Mouse (Mus musculus): ENCODE results near the gene Pygo1.

Gene Pygo1

DNA sequence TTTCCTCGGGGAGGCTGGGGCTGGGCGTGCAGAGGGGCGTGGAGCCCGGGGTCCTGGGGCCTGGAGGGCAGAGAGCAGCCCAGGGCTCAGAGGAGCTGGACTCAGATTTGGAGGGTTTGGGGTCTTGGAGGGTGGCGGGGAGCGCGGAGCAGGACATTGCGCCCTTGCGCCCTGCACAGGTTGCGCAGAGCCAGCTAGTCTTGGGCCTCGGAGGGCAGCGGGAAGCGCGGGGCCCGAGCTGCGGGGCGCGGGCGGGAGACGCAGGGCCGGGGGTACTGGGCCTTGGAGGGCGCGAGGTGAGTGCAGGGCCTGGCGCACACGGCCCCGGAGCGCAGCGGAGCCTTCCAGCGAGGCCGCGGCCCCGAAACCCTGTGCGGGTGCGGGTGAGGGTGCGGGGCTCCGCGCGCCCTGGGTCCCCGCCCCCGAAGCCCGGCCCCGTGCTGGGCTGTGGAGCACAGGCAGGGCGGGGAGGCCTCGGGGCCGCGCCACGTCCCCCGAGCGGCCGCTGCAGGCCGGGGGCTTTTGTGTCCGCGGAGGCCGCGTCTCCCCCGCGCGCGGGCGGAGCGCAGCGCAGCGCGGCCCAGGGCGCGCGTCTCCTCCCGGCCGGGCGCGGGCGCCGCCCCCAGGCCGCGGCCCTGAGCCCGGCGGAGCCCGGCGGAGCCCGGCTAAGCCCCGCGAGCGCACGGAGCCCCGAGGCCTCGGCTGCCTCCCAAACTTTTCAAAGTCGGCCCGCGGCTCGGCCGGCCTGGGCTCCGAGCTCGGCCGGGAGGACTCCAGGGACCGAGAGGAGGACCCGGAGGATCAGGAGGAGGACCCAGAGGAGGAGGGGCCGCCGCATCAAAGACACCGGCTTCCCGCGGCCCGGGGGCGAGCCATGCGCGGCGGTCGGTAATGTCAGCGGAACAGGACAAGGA lies at the start of gene Pygo1:
TSS of gene Pygo1 (plus strand) at position 625 of the 914 bp plus-strand sequence.
- in situ Hi-C loops (cut with MboI; ENCODE audit: unreplicated experiment in 2 of 2), result loop anchor here in 1 of 2 experiments (25.0 kb wide), 2 partner anchors 1062 to 1113 kb away; no protein-coding TSS in a partner anchor

DNA sequence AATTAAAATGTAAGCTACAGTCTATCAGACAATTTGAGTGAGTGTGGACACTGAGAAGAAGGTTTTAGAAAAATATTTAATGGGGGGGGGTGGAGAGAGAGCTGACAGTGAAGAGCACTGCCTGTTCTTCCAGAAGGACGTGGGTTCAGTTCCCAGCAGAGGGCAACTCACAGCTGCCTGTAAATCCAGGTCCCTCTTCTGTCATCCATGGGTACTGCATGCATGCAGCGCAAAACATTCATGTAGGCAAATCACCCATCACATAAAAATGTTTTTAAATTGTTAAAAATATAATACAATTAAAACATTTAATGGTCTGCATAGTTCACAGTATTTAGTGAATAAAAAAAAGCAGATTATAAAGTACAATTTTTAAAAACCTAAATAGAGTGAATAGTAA lies 49.6 kb upstream of the Pygo1 start:
- in situ Hi-C loops (cut with MboI; ENCODE audit: unreplicated experiment in 2 of 2), result loop anchor here in 1 of 2 experiments (5.0 to 25.0 kb wide), 2 partner anchors 109 to 414 kb away; no protein-coding TSS in a partner anchor

DNA sequence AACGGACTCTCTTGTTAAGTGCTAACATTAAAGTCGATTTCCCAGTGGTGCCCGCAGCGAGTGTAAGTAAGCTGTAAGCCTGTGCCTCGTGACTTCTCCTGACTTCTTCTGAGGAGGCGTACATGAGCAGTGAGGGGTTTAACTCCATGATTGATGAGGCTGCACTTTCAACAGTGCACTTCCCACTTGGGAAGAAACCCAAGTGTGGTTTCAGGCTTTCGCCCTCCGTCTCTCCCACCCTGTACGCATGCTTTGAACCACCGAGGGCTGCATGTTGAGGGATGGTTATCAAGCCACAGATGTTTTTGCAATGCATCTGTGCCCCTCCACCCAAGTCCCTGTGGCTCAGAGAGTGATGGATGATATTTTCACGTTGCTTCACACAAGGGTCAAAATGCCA lies 47.5 kb upstream of the Pygo1 start:
- in situ Hi-C loops (cut with MboI; ENCODE audit: unreplicated experiment in 2 of 2), result loop anchor here in 1 of 2 experiments (5.0 to 25.0 kb wide), 2 partner anchors 111 to 416 kb away; no protein-coding TSS in a partner anchor

DNA sequence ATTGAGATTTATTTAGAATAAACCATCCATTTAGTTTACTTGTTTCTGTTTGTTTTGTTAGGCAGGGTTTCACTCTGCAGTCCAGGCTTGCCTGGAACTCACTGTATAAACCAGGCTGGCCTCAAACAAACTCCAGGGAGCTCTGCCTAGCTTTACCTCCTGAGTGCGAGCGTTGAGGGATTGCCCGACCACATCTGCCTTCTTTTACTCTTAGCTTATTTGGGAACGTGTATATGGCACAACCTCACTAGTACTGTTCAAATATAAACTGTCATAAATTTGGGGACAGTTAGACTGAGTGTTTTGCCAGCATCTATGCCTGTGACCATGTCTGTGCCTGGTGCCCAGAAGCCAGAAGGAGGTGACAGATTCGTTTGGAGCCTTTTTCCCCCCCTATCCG lies 46.8 kb upstream of the Pygo1 start:
- in situ Hi-C loops (cut with MboI; ENCODE audit: unreplicated experiment in 2 of 2), result loop anchor here in 1 of 2 experiments (5.0 to 25.0 kb wide), 2 partner anchors 111 to 416 kb away; no protein-coding TSS in a partner anchor

DNA sequence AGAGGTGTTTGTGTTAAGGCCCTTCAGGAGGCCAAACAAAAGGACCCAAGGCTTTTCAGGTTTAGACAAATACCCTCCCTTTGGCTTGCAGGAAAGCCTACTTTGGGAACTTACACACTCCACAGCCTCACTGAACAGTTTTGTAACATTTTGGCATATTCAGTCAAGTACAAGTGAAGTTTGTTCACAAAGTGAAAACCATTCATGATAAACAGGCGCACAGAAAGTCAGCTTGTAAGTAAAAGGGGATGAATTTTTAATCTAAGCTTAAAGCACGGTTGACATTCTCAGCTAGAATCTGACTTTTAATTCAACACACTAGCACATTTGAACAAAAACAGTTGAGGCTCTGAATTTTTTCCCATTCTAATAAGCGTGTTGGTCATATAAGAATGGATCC lies 45.8 kb upstream of the Pygo1 start:
- in situ Hi-C loops (cut with MboI; ENCODE audit: unreplicated experiment in 2 of 2), result loop anchor here in 1 of 2 experiments (5.0 to 25.0 kb wide), 2 partner anchors 112 to 417 kb away; no protein-coding TSS in a partner anchor

DNA sequence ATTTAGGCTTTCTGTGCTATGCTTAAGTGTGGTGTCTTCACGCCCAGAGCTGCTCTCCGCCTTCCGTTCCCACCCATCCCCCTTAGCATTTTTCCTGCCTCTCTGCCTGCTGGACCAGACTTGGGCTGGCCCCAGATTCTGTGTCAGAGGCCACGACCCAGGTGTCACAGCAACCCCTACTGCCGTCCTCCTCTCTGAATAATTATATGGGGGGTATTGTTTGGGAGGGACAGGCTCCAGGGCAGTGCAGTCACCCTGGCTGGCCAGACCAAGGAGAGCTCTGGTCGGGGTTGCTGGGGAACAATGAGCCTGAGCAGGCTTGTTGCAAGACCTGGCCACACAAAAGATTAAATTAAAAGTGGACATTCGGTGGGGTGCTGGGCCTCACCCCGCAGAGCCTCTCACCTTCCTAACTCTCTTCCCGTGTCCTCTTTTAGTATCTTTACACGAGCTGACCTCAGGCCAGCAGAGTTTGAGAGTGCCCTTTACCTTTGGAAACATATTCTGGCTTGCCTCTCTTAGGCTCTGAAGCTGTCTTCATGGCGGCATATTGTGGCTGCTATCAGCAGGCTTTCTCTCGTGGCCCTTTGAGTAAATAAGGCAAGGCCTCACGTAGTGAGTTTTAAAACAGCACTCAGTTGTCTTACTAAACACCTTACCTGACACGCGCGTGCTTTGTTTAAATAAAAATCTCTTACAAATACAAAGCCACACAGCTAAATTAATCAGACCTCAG lies 45.1 kb upstream of the Pygo1 start:
- in situ Hi-C loops (cut with MboI; ENCODE audit: unreplicated experiment in 2 of 2), result loop anchor here (5.0 to 25.0 kb wide), 3 partner anchors 113 to 418 kb away; no protein-coding TSS in a partner anchor

DNA sequence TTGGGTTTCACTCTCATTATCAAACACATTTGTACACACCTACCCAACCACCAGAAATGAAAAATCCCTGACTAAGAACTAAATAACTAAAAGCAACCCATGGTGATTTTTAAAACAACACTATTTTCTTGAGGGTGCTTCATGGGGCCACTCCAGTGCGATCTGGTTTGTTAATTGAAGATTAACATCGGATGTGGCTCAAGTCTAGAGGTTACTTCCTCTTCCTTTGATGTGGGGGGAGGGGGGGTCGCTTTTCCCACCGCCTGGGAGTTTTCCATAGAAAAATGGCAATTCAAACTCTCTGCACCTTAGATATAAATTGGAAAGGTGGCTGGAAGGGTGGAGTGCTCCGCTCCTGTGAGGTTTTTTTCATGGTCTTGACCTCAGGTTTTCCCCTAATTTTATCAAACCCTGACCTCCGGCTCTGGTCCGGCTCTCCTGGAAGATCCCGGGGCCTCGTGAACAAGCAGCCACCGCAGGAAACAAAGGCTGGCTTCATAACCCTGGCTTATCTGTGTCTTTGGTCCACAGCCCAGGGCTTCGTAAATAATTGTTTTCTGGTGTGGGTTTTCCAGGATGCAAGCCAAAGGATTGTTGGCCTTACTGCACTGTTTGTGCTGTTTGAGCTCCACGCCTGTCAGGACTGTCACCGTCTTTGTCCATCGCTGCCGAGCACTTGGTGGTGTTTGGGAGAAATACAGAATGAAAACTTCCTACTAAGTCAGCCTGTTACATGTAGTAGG lies 44.2 kb upstream of the Pygo1 start:
- in situ Hi-C loops (cut with MboI; ENCODE audit: unreplicated experiment in 2 of 2), result loop anchor here (5.0 to 25.0 kb wide), 3 partner anchors 114 to 419 kb away; no protein-coding TSS in a partner anchor

DNA sequence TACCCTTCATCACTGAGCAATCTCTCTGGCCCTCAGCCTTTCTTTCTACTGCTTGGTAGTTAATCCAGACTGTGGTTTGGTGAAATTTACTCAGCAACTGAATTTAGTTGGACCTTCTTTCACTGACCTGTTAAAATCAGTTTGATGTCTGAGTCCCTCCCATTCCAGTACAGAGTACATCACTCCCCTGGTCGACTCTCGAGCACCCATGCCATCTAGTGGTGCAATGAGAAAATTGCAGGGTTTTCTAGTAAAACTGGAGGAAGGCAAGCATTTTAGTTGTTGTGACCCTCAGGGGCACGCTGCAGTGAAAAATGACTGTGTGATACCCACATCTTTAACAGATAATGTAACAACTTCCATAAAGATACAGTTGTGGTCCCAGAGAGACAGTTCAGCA lies 41.5 kb upstream of the Pygo1 start:
- in situ Hi-C loops (cut with MboI; ENCODE audit: unreplicated experiment in 2 of 2), result loop anchor here (5.0 to 25.0 kb wide), 3 partner anchors 117 to 422 kb away; no protein-coding TSS in a partner anchor

DNA sequence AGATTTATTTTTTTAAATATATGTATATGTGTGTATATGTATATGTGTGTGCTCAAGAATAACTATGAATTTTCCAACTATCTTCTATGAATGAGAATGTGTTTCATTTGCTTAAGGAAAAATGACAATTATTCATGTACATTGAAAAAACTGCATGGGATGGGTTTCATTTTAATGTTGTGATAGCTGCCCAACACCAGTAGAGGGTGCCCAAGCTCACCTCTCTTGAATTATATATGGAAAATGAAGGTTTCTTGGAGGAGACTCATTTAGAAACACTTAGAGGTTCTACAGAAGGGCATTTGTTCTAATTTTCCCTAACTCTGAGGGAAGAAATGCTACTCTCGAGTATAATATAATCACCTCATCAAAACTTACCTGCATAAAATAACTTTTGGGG lies 35.7 kb upstream of the Pygo1 start:
- in situ Hi-C loops (cut with MboI; ENCODE audit: unreplicated experiment in 2 of 2), result loop anchor here (5.0 to 25.0 kb wide), 4 partner anchors 68 to 427 kb away; partner anchors contain the start of genes Dyx1c1 (in 1 of the 2) and Gm44503 (in 1 of the 2)

DNA sequence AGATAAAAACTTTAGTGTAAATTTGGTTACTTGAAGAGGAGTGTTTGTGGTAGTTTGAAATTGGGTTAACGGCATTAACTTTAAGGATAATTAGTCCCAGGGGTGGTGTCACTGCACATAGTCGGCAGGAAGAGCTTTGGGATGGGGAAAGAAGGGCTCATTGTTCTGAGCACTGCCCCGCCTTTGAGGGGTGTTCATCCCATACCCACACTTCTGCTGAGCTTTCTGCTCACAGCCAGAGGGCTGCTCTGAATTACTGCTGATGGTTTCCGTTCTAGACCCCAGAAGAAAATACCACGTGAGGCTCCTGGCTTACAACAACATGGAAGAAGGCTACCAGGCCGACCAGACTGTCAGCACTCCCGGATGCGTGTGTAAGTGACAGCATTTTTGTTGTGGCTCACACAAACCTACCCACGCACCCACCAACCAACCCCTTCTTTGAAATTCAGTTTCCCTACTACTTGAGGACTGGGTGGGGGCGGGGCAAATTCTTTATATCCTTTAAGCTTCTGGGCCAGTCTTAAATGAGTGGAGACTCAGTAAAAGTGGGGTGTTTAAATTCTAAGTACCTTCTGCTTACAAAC lies 34.9 kb upstream of the Pygo1 start:
- in situ Hi-C loops (cut with MboI; ENCODE audit: unreplicated experiment in 2 of 2), result loop anchor here (5.0 to 25.0 kb wide), 3 partner anchors 67 to 428 kb away; partner anchors contain the start of genes Dyx1c1 (in 1 of the 2) and Gm44503 (in 1 of the 2)

DNA sequence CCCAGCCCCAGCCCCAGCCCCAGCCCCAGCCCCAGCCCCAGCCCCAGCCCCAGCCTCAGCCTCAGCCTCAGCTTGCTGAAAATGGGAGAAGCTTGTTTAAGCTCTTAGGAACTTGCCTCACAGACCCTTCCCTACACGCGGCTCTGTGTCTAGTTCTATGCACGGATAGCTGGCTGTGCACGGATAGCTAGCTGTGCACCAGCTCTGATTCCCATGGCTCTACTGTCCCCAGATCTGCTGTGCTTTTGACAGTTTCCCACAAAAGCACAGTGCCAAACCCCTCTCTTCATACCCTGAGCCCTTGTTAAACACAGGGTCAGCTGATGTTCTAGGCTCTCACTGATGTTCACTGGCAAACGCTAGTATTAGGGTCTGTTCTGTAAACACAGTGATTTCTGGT lies 32.7 kb upstream of the Pygo1 start:
- in situ Hi-C loops (cut with MboI; ENCODE audit: unreplicated experiment in 2 of 2), result loop anchor here (5.0 to 25.0 kb wide), 3 partner anchors 65 to 430 kb away; partner anchors contain the start of genes Dyx1c1 (in 1 of the 2) and Gm44503 (in 1 of the 2)

DNA sequence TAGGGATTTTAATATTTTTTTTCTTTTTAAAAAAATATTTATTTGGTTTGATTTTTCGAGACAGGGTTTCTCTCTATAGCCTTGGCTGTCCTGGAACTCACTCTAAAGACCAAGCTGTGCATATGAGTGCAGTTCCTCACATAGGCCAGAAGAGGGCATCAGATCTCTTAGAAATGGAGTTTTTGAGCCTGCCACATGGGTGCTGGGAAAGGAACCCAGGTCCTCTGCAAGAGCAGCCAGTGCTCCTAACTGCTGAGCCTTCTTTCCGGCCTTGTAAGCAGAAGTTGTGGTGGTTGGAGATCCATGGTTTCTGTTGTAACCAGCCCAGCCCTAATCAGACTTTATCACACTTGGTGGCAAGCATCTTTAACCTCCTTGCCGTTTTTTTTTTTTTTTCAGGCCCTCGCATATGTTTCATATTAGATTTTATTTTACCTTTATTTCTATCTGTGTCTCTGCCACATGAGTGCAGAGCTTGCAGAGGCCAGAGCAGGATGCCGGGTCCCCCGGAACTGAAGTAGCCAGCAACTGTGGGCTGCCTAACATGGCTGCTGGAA lies 30.6 kb upstream of the Pygo1 start:
- in situ Hi-C loops (cut with MboI; ENCODE audit: unreplicated experiment in 2 of 2), result loop anchor here (5.0 to 25.0 kb wide), 3 partner anchors 62 to 433 kb away; partner anchors contain the start of genes Dyx1c1 (in 1 of the 2) and Gm44503 (in 1 of the 2)

DNA sequence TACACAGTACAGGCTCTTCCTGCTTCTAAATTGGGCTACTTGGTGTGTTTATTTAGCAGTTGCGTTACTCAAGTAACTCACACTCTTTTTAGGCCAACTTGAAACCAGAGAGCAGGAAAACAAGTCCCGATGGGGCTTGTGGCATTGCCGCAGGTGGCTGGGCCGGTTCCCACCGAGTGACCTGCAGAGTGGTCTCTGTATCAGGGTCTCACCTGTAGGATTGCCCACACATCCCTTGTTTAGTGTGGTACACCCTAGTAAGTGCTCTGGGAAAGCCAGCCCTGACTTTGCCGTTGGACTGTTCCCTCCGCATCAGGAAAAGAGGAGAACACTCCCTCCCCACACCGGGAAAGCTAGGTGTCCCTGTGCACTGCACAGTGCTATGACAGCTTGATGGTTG lies 23.4 kb upstream of the Pygo1 start:
- in situ Hi-C loops (cut with MboI; ENCODE audit: unreplicated experiment in 2 of 2), result no loop called here

DNA sequence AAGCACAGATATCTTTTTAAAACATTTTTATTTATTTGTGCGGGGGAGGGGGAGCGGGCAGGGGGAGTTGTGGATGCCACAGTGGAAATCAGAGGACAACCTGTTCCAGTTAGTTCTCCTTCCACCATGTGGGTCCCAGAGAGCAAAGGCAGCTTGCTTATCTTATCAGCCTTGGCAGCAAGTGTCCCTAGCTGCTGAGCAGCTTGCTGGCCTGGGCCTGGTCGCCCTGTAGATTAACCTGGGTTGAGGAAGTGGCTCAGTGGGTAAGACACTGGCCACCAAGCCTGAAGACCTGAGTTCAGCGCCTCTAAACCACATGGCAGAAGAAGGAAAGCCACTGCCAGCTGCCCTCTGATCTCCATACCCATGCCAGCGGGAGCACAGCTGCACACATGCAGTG lies 22.8 kb upstream of the Pygo1 start:
- in situ Hi-C loops (cut with MboI; ENCODE audit: unreplicated experiment in 2 of 2), result no loop called here

DNA sequence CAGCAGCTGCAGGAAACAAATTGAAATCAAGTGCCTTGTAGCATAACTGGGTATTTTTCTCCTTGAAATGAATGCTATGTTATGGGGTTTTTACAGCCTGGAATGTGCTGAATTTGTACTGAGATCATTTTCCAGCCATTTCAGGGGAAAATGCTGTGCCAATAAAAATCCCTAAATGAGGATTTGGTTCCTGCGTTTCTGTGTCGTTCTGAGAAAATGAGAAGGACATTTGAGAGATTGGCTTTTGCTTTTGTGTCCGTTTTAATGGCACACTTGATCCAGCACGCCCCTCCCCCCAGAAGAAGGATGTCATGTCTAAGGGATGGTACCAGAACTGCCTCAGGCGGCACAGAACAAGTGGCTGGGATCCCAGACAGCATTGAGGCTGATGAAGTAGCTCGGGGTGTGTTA lies 18.7 kb upstream of the Pygo1 start:
- in situ Hi-C loops (cut with MboI; ENCODE audit: unreplicated experiment in 2 of 2), result no loop called here

DNA sequence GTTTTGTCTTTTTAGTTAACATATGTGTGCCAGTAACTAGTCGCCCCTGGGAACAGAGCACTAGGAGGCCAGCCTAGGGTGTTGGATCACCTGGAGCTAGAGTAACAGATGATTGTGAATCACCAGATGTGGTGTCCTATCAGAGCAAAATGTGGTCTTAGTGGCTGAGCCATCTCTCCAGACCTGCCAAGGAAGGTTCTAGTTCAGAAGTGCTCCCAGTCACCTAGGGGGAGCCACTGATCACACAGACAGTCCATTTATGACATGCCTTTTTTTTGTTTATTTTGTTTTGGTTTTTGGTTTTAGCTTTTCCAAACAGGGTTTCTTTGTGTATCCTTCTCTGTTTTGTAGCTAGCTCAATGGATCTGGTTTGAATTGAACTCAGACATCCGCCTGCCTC lies 14.1 kb upstream of the Pygo1 start:
- in situ Hi-C loops (cut with MboI; ENCODE audit: unreplicated experiment in 2 of 2), result no loop called here

DNA sequence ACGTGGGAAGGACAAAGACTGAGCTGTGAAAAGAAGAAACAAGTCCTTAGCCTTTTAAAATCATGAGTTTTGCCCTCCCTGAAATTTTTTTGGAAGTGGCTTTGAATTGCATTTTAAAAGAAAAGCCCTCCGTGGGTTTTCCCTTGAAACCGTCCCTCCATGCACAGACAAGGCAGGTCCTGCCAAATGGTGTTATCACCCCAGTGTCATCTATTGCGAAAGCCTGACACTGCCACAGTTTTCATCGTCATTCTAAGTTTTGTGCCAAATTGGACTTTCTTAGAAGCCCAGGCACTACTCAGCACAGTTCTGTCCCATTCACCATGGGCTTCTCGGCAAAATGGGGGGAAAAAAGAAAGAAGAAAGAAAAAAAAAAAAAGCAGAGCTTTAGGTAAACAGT lies 11.9 kb upstream of the Pygo1 start:
- in situ Hi-C loops (cut with MboI; ENCODE audit: unreplicated experiment in 2 of 2), result no loop called here

DNA sequence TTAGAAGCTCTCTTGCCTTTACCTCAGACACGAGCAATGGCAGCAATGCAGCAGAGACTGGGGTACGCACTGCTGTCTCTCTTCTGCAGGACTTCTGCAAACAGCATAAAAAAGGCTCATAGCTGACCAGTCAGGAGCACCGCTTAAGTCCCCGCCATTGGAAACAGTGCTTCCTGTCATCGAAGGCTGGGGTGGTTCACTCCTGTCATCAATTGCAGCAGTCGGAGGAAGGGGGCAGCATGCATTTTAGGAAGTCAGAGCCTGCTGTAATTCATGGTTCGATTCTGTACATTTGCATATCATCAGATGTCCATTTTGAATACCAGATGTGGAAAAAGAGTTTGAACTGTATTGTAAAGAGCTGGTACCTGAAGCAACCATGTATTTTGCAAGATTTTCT lies 9.7 kb upstream of the Pygo1 start:
- in situ Hi-C loops (cut with MboI; ENCODE audit: unreplicated experiment in 2 of 2), result no loop called here

DNA sequence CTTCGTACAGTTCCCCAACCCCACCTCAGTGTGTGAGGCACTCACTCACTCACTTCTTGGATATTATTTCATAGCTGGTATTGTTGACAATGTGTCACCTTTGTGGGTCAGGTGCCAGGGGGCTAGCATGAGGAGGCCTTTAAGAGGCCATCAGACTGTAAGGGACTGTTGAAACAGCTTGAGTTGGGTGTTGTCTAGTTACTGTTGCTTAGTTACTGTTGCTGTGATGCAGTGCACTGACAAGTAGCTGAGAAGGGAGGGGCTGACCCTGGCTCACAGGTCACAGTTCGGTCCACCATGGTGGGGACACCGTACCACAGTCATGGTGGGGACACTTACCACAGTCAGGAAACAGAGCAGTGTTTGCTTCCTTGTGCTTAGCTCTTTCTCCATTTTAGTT lies 2.4 kb upstream of the Pygo1 start:
- in situ Hi-C loops (cut with MboI; ENCODE audit: unreplicated experiment in 2 of 2), result no loop called here

All from v-Abl transformed pro-B cells (cell line).